Mouse (Mus musculus): ENCODE measurements around the gene Aaas. TPM values are rescaled to one million over a fixed set of nuclear protein-coding genes. Genes with fewer than 3 reads are reported as not detected.
A peak's percentile ranks its signal among the peaks of the same experiment; 100 is the strongest.

Aaas gene
- polyA plus RNA-seq, 1 experiment, result 109 TPM

GRCm38 (mm10) chr15:102316263-102316662 is 34.3 kb downstream of the Aaas start:
- TF ChIP-seq POLR2A (IDR thresholded peaks at IDR 0.05; ENCODE audit: low read depth, low read length) (no peak), CTCF (IDR thresholded peaks at IDR 0.05; ENCODE audit: borderline replicate concordance, insufficient read depth, low read length) (peak; percentile 74; the same call in 1 of the 2 replicates)
- no peak overlapping the region for H3K4me3 ChIP-seq (ENCODE audit: insufficient read depth, low read length)
- no peaks in the 10 kb centered on the region for H3K4me1 ChIP-seq (ENCODE audit: control insufficient read depth, insufficient read depth, low read length)
- H3K27ac ChIP-seq (ENCODE audit: insufficient read depth, low read length), result no peak overlapping the region

GRCm38 (mm10) chr15:102315292-102315691 is 35.3 kb downstream of the Aaas start:
- H3K4me1 ChIP-seq (ENCODE audit: control insufficient read depth, insufficient read depth, low read length), result no peaks in the 10 kb centered on the region
- H3K4me3 ChIP-seq (ENCODE audit: insufficient read depth, low read length), result no peak overlapping the region
- TF ChIP-seq CTCF (IDR thresholded peaks at IDR 0.05; ENCODE audit: borderline replicate concordance, insufficient read depth, low read length) (no peak), POLR2A (IDR thresholded peaks at IDR 0.05; ENCODE audit: low read depth, low read length) (no peak)
- no peak overlapping the region for H3K27ac ChIP-seq (ENCODE audit: insufficient read depth, low read length)

- Histone ChIP-seq H3K4me3 (ENCODE audit: insufficient read depth, low read length) (no peak overlapping the region), H3K4me1 (ENCODE audit: control insufficient read depth, insufficient read depth, low read length) (no peaks in the 10 kb centered on the region), H3K27ac (ENCODE audit: insufficient read depth, low read length) (no peak overlapping the region)
- TF ChIP-seq CTCF (IDR thresholded peaks at IDR 0.05; ENCODE audit: borderline replicate concordance, insufficient read depth, low read length) (no peak), POLR2A (IDR thresholded peaks at IDR 0.05; ENCODE audit: low read depth, low read length) (no peak)
Measured at GRCm38 (mm10) chr15:102311489-102311888, 39.1 kb downstream of the Aaas start.

GRCm38 (mm10) chr15:102310074-102310845 is 40.3 kb downstream of the Aaas start:
- no peak overlapping the region for H3K27ac ChIP-seq (ENCODE audit: insufficient read depth, low read length)
- no peaks in the 10 kb centered on the region for H3K4me1 ChIP-seq (ENCODE audit: control insufficient read depth, insufficient read depth, low read length)
- H3K4me3 ChIP-seq (ENCODE audit: insufficient read depth, low read length), result no peak overlapping the region
- TF ChIP-seq POLR2A (IDR thresholded peaks at IDR 0.05; ENCODE audit: low read depth, low read length) (no peak), CTCF (IDR thresholded peaks at IDR 0.05; ENCODE audit: borderline replicate concordance, insufficient read depth, low read length) (no peak)

- TF ChIP-seq POLR2A (IDR thresholded peaks at IDR 0.05; ENCODE audit: low read depth, low read length), result no peak
- H3K4me3 ChIP-seq (ENCODE audit: insufficient read depth, low read length), result no peak overlapping the region
- no peaks in the 10 kb centered on the region for H3K4me1 ChIP-seq (ENCODE audit: control insufficient read depth, insufficient read depth, low read length)
- H3K27ac ChIP-seq (ENCODE audit: insufficient read depth, low read length), result no peak overlapping the region
Measured at GRCm38 (mm10) chr15:102308717-102309116, 41.9 kb downstream of the Aaas start.

- TF ChIP-seq POLR2A (IDR thresholded peaks at IDR 0.05; ENCODE audit: low read depth, low read length), result no peak
- no peak for TF ChIP-seq CTCF (IDR thresholded peaks at IDR 0.05; ENCODE audit: borderline replicate concordance, insufficient read depth, low read length)
- no peaks in the 10 kb centered on the region for H3K4me1 ChIP-seq (ENCODE audit: control insufficient read depth, insufficient read depth, low read length)
- no peak overlapping the region for H3K4me3 ChIP-seq (ENCODE audit: insufficient read depth, low read length)
- H3K27ac ChIP-seq (ENCODE audit: insufficient read depth, low read length), result no peak overlapping the region
Measured at GRCm38 (mm10) chr15:102302542-102302941, 48.0 kb downstream of the Aaas start.

GRCm38 (mm10) chr15:102296368-102297006 is 54.1 kb downstream of the Aaas start:
- no peak overlapping the region for H3K27ac ChIP-seq (ENCODE audit: insufficient read depth, low read length)
- peak overlapping the region; percentile 71 for H3K4me3 ChIP-seq (ENCODE audit: insufficient read depth, low read length)
- TF ChIP-seq CTCF (IDR thresholded peaks at IDR 0.05; ENCODE audit: borderline replicate concordance, insufficient read depth, low read length), result no peak
- TF ChIP-seq POLR2A (IDR thresholded peaks at IDR 0.05; ENCODE audit: low read depth, low read length), result no peak

GRCm38 (mm10) chr15:102295633-102296367 is 54.8 kb downstream of the Aaas start, which contains the start of gene Espl1:
Espl1 (plus strand) TSS chr15:102296266.
- Histone ChIP-seq H3K4me3 (ENCODE audit: insufficient read depth, low read length) (peak within 1 kb of the TSS; percentile 71), H3K27ac (ENCODE audit: insufficient read depth, low read length) (no peak within 1 kb of the TSS), H3K4me1 (ENCODE audit: control insufficient read depth, insufficient read depth, low read length) (no peaks in the 10 kb centered on the region)
- peak; percentile 72 for TF ChIP-seq POLR2A (IDR thresholded peaks at IDR 0.05; ENCODE audit: low read depth, low read length)
- no peak for TF ChIP-seq CTCF (IDR thresholded peaks at IDR 0.05; ENCODE audit: borderline replicate concordance, insufficient read depth, low read length)

More at GRCm38 (mm10) chr15:102296368-102297006, 54.1 kb downstream of the Aaas start:
- H3K4me1 ChIP-seq (ENCODE audit: control insufficient read depth, insufficient read depth, low read length), result no peaks in the 10 kb centered on the region

Other genes with a start within 250 kb of the Aaas start
- 35.5 and 36.0 TPM in 2 replicates for gene Spryd3, start 214.5 kb downstream of the Aaas start, polyA plus RNA-seq (2011; ENCODE audit: insufficient read length, low read depth, missing spikeins)
- gene Igfbp6, start 206.4 kb downstream of the Aaas start, polyA plus RNA-seq (2011; ENCODE audit: insufficient read length, low read depth, missing spikeins), result 43.0 and 55.0 TPM in 2 replicates
- gene Soat2, start 200.2 kb downstream of the Aaas start, polyA plus RNA-seq (2011; ENCODE audit: insufficient read length, low read depth, missing spikeins), result 1.3 and 2.6 TPM in 2 replicates
- 40.9 and 49.5 TPM in 2 replicates for gene Zfp740, start 147.5 kb downstream of the Aaas start, polyA plus RNA-seq (2011; ENCODE audit: insufficient read length, low read depth, missing spikeins)
- gene Csad, start 146.0 kb downstream of the Aaas start, polyA plus RNA-seq (2011; ENCODE audit: insufficient read length, low read depth, missing spikeins), result 36.5 and 42.7 TPM in 2 replicates
- 0.51 TPM in 1 of 2 replicates, not detected in the other for gene Itgb7, start 118.8 kb downstream of the Aaas start, polyA plus RNA-seq (2011; ENCODE audit: insufficient read length, low read depth, missing spikeins)
- 70.6 and 91.2 TPM in 2 replicates for gene Rarg, start 93.3 kb downstream of the Aaas start, polyA plus RNA-seq (2011; ENCODE audit: insufficient read length, low read depth, missing spikeins)
- gene Gm9918, start 80.2 kb downstream of the Aaas start, polyA plus RNA-seq (2011; ENCODE audit: insufficient read length, low read depth, missing spikeins), result 0.30 TPM in 1 of 2 replicates, not detected in the other
- gene Mfsd5, start 71.3 kb downstream of the Aaas start, polyA plus RNA-seq (2011; ENCODE audit: insufficient read length, low read depth, missing spikeins), result 47.3 and 55.8 TPM in 2 replicates
- 14.5 and 20.1 TPM in 2 replicates for gene Espl1, start 54.5 kb downstream of the Aaas start, polyA plus RNA-seq (2011; ENCODE audit: insufficient read length, low read depth, missing spikeins)
- 239 and 257 TPM in 2 replicates for gene Pfdn5, start 24.7 kb downstream of the Aaas start, polyA plus RNA-seq (2011; ENCODE audit: insufficient read length, low read depth, missing spikeins)
- 35.7 and 42.8 TPM in 2 replicates for gene Myg1, start 19.1 kb downstream of the Aaas start, polyA plus RNA-seq (2011; ENCODE audit: insufficient read length, low read depth, missing spikeins)
- 0.52 and 1.1 TPM in 2 replicates for gene Sp7, start 16.4 kb upstream of the Aaas start, polyA plus RNA-seq (2011; ENCODE audit: insufficient read length, low read depth, missing spikeins)
- 42.6 and 51.9 TPM in 2 replicates for gene Sp1, start 55.4 kb upstream of the Aaas start, polyA plus RNA-seq (2011; ENCODE audit: insufficient read length, low read depth, missing spikeins)
- gene Amhr2, start 94.6 kb upstream of the Aaas start, polyA plus RNA-seq (2011; ENCODE audit: insufficient read length, low read depth, missing spikeins), result not detected in 2 replicates
- 127 and 155 TPM in 2 replicates for gene Prr13, start 108.3 kb upstream of the Aaas start, polyA plus RNA-seq (2011; ENCODE audit: insufficient read length, low read depth, missing spikeins)
- gene Pcbp2, start 119.8 kb upstream of the Aaas start, polyA plus RNA-seq (2011; ENCODE audit: insufficient read length, low read depth, missing spikeins), result 653 and 702 TPM in 2 replicates
- gene Gm10337, start 153.0 kb upstream of the Aaas start, polyA plus RNA-seq (2011; ENCODE audit: insufficient read length, low read depth, missing spikeins), result not detected in 2 replicates
- gene Map3k12, start 166.3 kb upstream of the Aaas start, polyA plus RNA-seq (2011; ENCODE audit: insufficient read length, low read depth, missing spikeins), result 19.1 and 20.9 TPM in 2 replicates
- gene Tarbp2, start 167.4 kb upstream of the Aaas start, polyA plus RNA-seq (2011; ENCODE audit: insufficient read length, low read depth, missing spikeins), result 39.5 and 44.5 TPM in 2 replicates
- 1.2 and 1.4 TPM in 2 replicates for gene Npff, start 174.2 kb upstream of the Aaas start, polyA plus RNA-seq (2011; ENCODE audit: insufficient read length, low read depth, missing spikeins)